Mouse (Mus musculus) liver, adult 2 months (tissue): ENCODE data around the gene Ubash3b.

Source experiments
- CTCF ChIP-seq: fragments of 200-500 bp; IDR thresholded peaks from 2 replicates; pipeline ENCODE4 v1.5.1; 2011; ENCODE audit warnings: low read depth, low read length, control low read depth
- POLR2A ChIP-seq: fragments of 200-500 bp; IDR thresholded peaks from 2 replicates; pipeline ENCODE4 v1.6.1; 2011; ENCODE audit warnings: low read length, control low read depth; ENCODE audit not compliant: insufficient read depth; ENCODE audit errors: extremely low read depth

DNA sequence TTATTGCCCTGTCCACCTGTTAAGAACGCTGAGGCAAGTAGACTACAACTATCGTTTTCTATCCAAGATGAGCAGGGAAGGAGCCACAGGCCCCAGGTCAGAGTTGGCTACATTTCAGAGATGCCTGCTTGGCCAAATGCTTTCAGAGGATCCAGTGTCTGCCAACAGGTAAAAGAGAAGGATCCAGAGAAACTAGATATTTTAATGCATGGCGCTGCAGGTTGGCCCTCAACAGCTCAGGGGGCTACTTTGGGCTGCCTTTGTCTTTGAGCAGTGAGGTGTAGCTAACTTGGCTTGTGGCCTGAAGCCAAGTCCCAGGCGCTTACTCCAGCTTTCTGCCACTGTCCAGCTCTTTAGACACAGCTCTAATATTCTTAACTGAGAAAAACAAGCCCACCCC is 10.0 kb downstream of the Ubash3b start:
- TF ChIP-seq POLR2A (no peak), CTCF (no peak)
